Mouse (Mus musculus): ENCODE results near the gene Mrps27. TPM values are rescaled to one million over a fixed set of nuclear protein-coding genes. Genes with fewer than 3 reads are reported as not detected.

The Mrps27 gene
- total RNA-seq, 2 experiments from 2014 or later = 23.2 to 26.3 TPM

DNA sequence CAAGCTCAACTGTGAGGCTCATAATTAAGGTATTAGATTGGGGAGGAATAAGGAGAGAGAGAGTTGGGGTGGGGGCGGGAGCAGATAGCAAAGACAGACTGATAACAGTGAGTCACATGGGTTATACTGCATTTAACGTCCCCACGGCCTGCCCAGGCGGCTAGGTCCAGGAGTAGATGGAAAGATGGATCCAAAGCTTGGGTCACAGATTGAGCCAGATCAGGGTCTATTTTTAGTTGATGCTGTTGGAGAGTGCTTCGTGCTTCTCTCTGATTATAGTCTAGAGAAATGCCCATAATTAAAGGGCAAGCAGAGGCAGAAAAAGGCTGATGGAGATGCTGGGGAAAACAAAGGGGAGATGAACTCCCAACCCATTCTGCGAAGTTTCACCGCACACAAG lies 110.4 kb downstream of the Mrps27 start:
- no peak overlapping the region for H3K4me3 ChIP-seq
- TF ChIP-seq CTCF (conservative IDR thresholded peaks at IDR 0.05) = no peak
- H3K27ac ChIP-seq = peak overlapping the region; percentile 23; the same call in 1 of the 2 replicates
- DNase-seq (ENCODE audit: low spot score in 2 of 2) = no peak

DNA sequence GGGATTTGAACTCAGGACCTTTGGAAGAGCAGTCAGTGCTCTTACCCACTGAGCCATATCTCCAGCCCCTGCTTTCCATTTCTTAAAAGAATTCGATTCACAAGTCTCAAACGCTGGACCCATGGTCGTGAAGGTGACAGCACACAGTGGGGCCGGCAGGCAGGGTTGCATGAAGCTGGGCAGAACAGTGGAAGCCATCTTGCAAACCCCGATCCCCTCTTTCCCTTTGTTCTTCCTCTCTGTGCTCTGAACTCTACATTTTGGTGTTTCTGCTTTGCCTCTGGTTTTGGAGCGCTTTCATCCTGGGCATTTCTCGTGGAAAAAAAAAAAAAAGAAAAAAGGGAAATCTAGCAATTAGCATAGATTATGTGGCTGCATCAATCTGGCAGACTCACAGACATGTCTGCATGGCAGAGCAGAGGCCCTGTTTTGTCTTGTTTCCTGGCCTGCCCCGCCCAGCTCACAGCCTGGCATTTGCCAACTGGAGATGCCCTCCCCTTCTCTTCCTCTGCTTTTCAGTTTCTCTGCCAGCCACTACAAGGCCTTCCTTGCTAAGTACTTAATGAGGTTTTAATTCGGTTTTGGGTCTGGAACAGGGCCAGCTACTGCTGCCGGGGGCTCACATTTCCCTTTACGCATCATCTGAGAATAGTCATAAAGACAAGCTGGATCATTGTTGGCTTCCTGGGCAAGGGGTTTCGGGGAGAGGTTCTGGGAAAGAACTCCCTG lies 114.2 kb downstream of the Mrps27 start:
- H3K4me3 ChIP-seq = no peak overlapping the region
- TF ChIP-seq CTCF (conservative IDR thresholded peaks at IDR 0.05) = no peak
- DNase-seq (ENCODE audit: low spot score in 2 of 2) = peak in 1 of 2 experiments; percentile 54
- H3K27ac ChIP-seq = peak overlapping the region; percentile 24

DNA sequence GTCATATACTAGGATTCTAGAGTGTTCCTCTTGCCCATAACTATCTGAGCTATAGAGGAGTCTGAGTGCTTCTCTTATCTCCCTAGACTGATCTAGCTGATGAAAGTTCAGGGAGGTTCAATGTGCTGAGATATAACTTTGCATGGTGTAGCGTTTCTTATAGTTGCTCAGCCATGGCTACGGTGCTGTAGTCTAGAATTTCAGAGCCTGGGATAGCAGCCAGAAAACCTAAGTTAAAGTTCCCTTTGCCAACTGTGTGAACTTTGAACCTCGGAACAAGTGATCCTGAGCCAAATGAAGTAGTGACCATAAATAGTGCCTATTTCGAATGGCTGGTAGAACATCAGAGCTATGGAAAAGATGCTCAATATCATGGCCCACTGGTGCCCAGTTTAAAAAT lies 115.0 kb downstream of the Mrps27 start:
- no peak overlapping the region for H3K4me3 ChIP-seq
- DNase-seq (ENCODE audit: low spot score in 2 of 2) = no peak
- H3K27ac ChIP-seq = peak overlapping the region; percentile 24; the same call in 1 of the 2 replicates
- no peak for TF ChIP-seq CTCF (conservative IDR thresholded peaks at IDR 0.05)

DNA sequence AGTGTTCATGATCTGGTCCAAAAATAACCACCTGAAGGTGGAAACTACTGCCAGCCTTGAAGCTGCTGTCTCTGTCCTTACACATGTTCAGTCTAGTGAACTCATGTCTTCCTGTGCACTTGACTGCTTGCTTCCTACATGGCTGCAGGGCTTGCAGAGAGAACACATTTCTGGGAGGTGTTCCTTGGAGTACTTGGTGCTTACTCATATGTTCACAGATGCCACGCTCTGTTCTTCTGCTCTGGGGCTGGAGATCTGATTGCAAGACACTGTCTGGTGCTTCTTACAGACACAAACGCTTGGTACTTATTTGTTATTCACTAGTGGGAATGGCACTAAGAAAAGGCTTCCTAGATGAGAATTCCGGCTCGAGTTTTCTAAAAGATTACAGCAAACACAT lies 117.3 kb downstream of the Mrps27 start:
- no peak for TF ChIP-seq CTCF (conservative IDR thresholded peaks at IDR 0.05)
- Histone ChIP-seq H3K27ac (peak overlapping the region; percentile 21; the same call in 1 of the 2 replicates), H3K4me3 (no peak overlapping the region)
- no peak for DNase-seq (ENCODE audit: low spot score in 2 of 2)

DNA sequence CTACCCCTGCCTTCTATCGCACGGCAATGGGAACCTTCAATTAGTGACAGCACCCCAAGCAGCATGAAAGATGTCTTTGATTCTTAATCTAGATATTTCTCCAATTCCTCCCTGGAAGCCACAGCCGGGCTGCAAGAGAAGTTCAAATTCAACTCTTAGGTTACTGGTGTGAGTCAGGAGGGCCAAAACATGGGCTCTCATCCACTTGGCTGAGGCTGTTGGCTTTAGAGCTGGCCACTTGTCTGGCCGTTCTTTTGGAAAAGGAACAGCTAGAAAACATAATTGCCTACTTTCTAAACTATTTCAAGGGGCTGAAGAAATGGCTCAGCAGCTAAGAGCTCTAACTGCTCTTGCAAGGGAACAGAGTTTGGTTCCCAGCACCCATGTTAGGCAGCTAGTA lies 120.0 kb downstream of the Mrps27 start:
- no peak for DNase-seq (ENCODE audit: low spot score in 2 of 2)
- TF ChIP-seq CTCF (conservative IDR thresholded peaks at IDR 0.05) = no peak
- Histone ChIP-seq H3K27ac (0 out of 2 replicates have a peak overlapping the region, but pooled peaks have one; percentile 18), H3K4me3 (no peak overlapping the region)

Other genes starting within 250 kb of the Mrps27 start
- 1 to 10 TPM; 2.5 to 4.9 TPM for gene Zfp366, start 160.0 kb upstream of the Mrps27 start, total RNA-seq (2021)
- gene Ptcd2, start 81 bp upstream of the Mrps27 start, total RNA-seq (2021) = 10 to 100 TPM; 28.8 to 30.5 TPM
- 100 to 1,000 TPM; 709 to 737 TPM for gene Map1b, start 171.8 kb downstream of the Mrps27 start, total RNA-seq (2021)

Measured in layer of hippocampus, adult 2 months (tissue).